Mouse (Mus musculus): ENCODE results near the gene Sdf2l1. TPM values are rescaled to one million over a fixed set of nuclear protein-coding genes. Genes with fewer than 3 reads are reported as not detected.

The Sdf2l1 gene
- polyA plus RNA-seq, 1 experiment from 2014 or later: 38.3 TPM

- Histone ChIP-seq H3K9ac (peak overlapping the region; percentile 61), H3K9me3 (no peaks in the 10 kb centered on the region), H3K4me2 (peak overlapping the region; percentile 94), H3K27ac (replicated peaks) (peak overlapping the region; percentile 67), H3K4me1 (replicated peaks) (peaks cover 21% of the 10 kb centered on the region), H3K36me3 (no peaks in the 10 kb centered on the region; the same call in 1 of the 2 replicates), H3K27me3 (no peaks in the 10 kb centered on the region), H3K4me3 (peak overlapping the region; percentile 59)
- WGBS: under 1% methylated on average over 41 of the region's 41 CpGs
- peak; percentile 68 for ATAC-seq (ENCODE audit: low FRiP score, low read depth)
These were observed 15.3 kb upstream of the Sdf2l1 start for GRCm38 (mm10) chr16:17147391-17147929.

DNA sequence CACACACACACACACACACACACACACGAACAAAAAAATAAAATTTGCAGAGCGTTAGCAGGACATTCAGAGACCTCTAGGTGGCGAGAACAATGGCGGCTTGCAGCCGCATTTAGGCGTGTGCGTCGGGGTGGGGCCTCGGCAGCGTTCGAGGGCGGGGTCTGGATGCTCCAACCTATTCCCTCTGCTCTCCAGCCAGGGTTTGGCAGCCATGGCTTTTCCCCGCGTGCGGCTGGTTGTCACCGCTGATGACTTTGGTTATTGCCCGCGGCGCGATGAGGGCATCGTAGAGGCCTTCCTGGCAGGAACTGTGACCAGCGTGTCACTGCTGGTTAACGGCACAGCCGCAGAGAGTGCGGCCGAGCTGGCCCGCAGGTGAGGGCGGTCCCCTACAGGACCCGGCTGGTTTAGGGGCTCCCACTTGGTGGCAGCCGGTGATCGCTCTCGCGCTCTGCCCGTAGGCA lies 14.6 kb upstream of the Sdf2l1 start, which contains the start of gene Ccdc116:
Gene Ccdc116 (minus strand): TSS at position 458 of the 464 bp plus-strand sequence.
- ATAC-seq (ENCODE audit: low FRiP score, low read depth): peak; percentile 89
- Histone ChIP-seq H3K9me3 (no peaks in the 10 kb centered on the region), H3K4me2 (peak within 1 kb of the TSS; percentile 94), H3K9ac (peak within 1 kb of the TSS; percentile 61), H3K36me3 (no peaks in the 10 kb centered on the region), H3K4me3 (peak within 1 kb of the TSS; percentile 59), H3K27ac (replicated peaks) (peak within 1 kb of the TSS; percentile 67), H3K27me3 (no peaks in the 10 kb centered on the region), H3K4me1 (replicated peaks) (peaks cover 21% of the 10 kb centered on the region)
- WGBS: under 1% methylated on average over 34 of the region's 34 CpGs

DNA sequence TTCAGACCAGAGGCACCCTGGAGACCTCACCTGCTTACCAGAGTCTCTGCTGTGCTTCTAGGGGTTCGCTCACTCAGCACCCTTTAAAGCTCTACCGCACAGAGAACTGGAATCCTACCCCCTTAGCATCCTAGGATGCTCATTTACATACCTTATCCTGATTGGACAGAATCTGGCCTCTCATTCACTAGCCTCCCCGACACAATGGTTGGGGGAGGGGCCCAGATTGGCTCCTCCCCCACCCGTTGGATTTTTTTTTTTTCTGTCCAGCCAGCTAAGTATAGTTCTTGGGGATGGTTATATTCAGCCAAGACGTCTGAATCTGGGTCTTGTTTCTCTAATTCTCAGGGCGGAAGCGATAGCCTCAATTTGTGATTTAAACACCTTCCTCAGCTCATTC lies 12.2 kb upstream of the Sdf2l1 start, which contains the start of gene Ydjc:
Gene Ydjc (plus strand): TSS at position 283 of the 400 bp plus-strand sequence.
- Histone ChIP-seq H3K4me3 (no peak within 1 kb of the TSS), H3K36me3 (no peaks in the 10 kb centered on the region), H3K4me1 (replicated peaks) (peaks cover 21% of the 10 kb centered on the region), H3K9me3 (no peaks in the 10 kb centered on the region), H3K27ac (replicated peaks) (no peak within 1 kb of the TSS), H3K4me2 (no peak within 1 kb of the TSS), H3K9ac (no peak within 1 kb of the TSS), H3K27me3 (no peaks in the 10 kb centered on the region)
- 17% methylated on average over 7 of the region's 7 CpGs for WGBS
- ATAC-seq (ENCODE audit: low FRiP score, low read depth): no peak

- ATAC-seq (ENCODE audit: low FRiP score, low read depth): no peak
These were observed 5.2 kb upstream of the Sdf2l1 start for GRCm38 (mm10) chr16:17137355-17137754.

GRCm38 (mm10) chr16:17132906-17133200 lies 670 bp upstream of the Sdf2l1 start:
- H3K4me3 ChIP-seq: peak overlapping the region; percentile 92
- peak overlapping the region; percentile 23 for H3K9ac ChIP-seq
- peak overlapping the region; percentile 99 for H3K4me2 ChIP-seq
- H3K9me3 ChIP-seq: no peaks in the 10 kb centered on the region
- no peaks in the 10 kb centered on the region for H3K27me3 ChIP-seq
- WGBS: 35% methylated on average over 7 of the region's 7 CpGs
- H3K36me3 ChIP-seq: no peaks in the 10 kb centered on the region
- no peak for ATAC-seq (ENCODE audit: low FRiP score, low read depth)
- H3K27ac ChIP-seq (replicated peaks): no peak overlapping the region
- H3K4me1 ChIP-seq (replicated peaks): peaks cover 18% of the 10 kb centered on the region

More at GRCm38 (mm10) chr16:17137355-17137754, 5.2 kb upstream of the Sdf2l1 start:
- Histone ChIP-seq H3K4me1 (replicated peaks) (peaks cover 6% of the 10 kb centered on the region), H3K4me3 (no peak overlapping the region), H3K27me3 (no peaks in the 10 kb centered on the region), H3K4me2 (no peak overlapping the region), H3K27ac (replicated peaks) (no peak overlapping the region), H3K36me3 (no peaks in the 10 kb centered on the region), H3K9me3 (no peaks in the 10 kb centered on the region), H3K9ac (no peak overlapping the region)
- 89% methylated on average over 15 of the region's 15 CpGs for WGBS

DNA sequence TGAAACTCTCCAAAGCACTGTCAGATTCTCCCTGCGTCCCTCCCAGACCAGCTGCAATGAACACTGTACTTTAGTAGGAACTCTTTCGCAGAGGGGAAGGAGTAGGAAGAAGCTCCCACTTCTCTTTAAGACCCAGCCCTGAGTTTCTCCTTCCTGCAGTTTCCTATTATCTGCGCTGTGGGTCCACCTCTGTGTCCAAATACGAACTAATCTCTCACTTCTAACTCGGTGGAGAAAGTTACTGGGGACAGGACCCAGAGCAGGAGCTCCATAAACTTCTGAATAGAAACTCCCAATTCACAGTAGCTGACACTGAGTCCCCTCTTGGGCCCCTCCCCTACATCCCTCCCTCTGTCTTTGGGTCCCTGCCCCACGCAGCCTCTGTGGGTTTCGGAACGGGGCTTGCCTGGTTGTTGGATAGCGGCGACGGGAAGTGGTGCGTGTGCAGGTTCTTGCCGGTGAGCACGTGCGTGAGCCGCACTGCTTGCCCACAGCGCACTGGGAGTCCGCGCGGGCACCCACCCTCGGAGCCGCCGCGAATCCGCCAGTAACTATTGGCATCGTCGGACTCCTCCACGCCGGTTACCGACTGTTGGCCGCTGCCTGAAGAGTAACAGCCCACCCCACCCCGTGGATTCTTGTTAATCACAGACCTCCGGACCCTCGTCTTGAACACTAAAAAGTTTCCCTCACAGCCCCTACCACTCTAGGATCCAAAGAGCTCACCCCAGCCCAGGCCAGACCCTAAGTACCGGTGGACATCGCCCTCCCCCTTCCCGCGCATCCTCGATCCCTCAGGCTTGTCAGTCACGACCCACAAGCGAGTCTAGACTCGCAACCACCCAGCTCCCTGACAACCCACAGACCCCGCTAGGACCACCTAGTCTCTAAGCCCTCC lies 743 bp downstream of the Sdf2l1 start:
- H3K4me1 ChIP-seq (replicated peaks): peaks cover 18% of the 10 kb centered on the region
- H3K27me3 ChIP-seq: no peaks in the 10 kb centered on the region
- ATAC-seq (ENCODE audit: low FRiP score, low read depth): peak; percentile 4; the same call in 1 of the 2 replicates
- H3K27ac ChIP-seq (replicated peaks): peak overlapping the region; percentile 84
- H3K36me3 ChIP-seq: no peaks in the 10 kb centered on the region
- H3K4me2 ChIP-seq: peak overlapping the region; percentile 99
- H3K4me3 ChIP-seq: peak overlapping the region; percentile 92
- peak overlapping the region; percentile 80 for H3K9ac ChIP-seq
- 4% methylated on average over 43 of the region's 43 CpGs for WGBS
- no peaks in the 10 kb centered on the region for H3K9me3 ChIP-seq

GRCm38 (mm10) chr16:17127292-17127691 lies 4.9 kb downstream of the Sdf2l1 start:
- no peak for ATAC-seq (ENCODE audit: low FRiP score, low read depth)
- no peak overlapping the region for H3K27ac ChIP-seq (replicated peaks)
- H3K36me3 ChIP-seq: no peaks in the 10 kb centered on the region
- no peak overlapping the region for H3K4me2 ChIP-seq
- peaks cover 33% of the 10 kb centered on the region for H3K4me1 ChIP-seq (replicated peaks)
- WGBS: 100% methylated on average over 1 of the region's 1 CpGs
- no peak overlapping the region for H3K9ac ChIP-seq
- no peak overlapping the region for H3K4me3 ChIP-seq
- H3K27me3 ChIP-seq: no peaks in the 10 kb centered on the region
- H3K9me3 ChIP-seq: no peaks in the 10 kb centered on the region

GRCm38 (mm10) chr16:17124871-17125520 lies 7.2 kb downstream of the Sdf2l1 start, which contains the start of gene 2610318N02Rik:
TSS of gene 2610318N02Rik (minus strand) at chr16:17125167.
- H3K9me3 ChIP-seq: no peaks in the 10 kb centered on the region
- no peaks in the 10 kb centered on the region for H3K27me3 ChIP-seq
- peak within 1 kb of the TSS; percentile 89 for H3K4me2 ChIP-seq
- H3K9ac ChIP-seq: peak within 1 kb of the TSS; percentile 38
- no peaks in the 10 kb centered on the region for H3K36me3 ChIP-seq
- peak; percentile 89 for ATAC-seq (ENCODE audit: low FRiP score, low read depth)
- no peak within 1 kb of the TSS for H3K27ac ChIP-seq (replicated peaks)
- peaks cover 25% of the 10 kb centered on the region for H3K4me1 ChIP-seq (replicated peaks)
- under 1% methylated on average over 25 of the region's 25 CpGs for WGBS
- H3K4me3 ChIP-seq: peak within 1 kb of the TSS; percentile 47

GRCm38 (mm10) chr16:17124119-17124870 lies 7.9 kb downstream of the Sdf2l1 start:
- under 1% methylated on average over 22 of the region's 22 CpGs for WGBS
- H3K4me3 ChIP-seq: peak overlapping the region; percentile 47
- no peak overlapping the region for H3K27ac ChIP-seq (replicated peaks)
- H3K9ac ChIP-seq: peak overlapping the region; percentile 38
- no peaks in the 10 kb centered on the region for H3K9me3 ChIP-seq
- H3K27me3 ChIP-seq: no peaks in the 10 kb centered on the region
- peak overlapping the region; percentile 89 for H3K4me2 ChIP-seq
- H3K36me3 ChIP-seq: no peaks in the 10 kb centered on the region
- ATAC-seq (ENCODE audit: low FRiP score, low read depth): peak; percentile 42
- peaks cover 25% of the 10 kb centered on the region for H3K4me1 ChIP-seq (replicated peaks)

GRCm38 (mm10) chr16:17121569-17121968 lies 10.6 kb downstream of the Sdf2l1 start:
- WGBS: 43% methylated on average over 14 of the region's 14 CpGs
- ATAC-seq (ENCODE audit: low FRiP score, low read depth): peak; percentile 36; the same call in 1 of the 2 replicates
- peak overlapping the region; percentile 48 for H3K4me2 ChIP-seq
- 0 out of 2 replicates have a peak overlapping the region, but pooled peaks have one; percentile 10 for H3K9ac ChIP-seq
- H3K36me3 ChIP-seq: no peaks in the 10 kb centered on the region
- no peaks in the 10 kb centered on the region for H3K27me3 ChIP-seq
- H3K9me3 ChIP-seq: no peaks in the 10 kb centered on the region
- H3K4me1 ChIP-seq (replicated peaks): peaks cover 25% of the 10 kb centered on the region
- H3K4me3 ChIP-seq: peak overlapping the region; percentile 18; the same call in 1 of the 2 replicates
- no peak overlapping the region for H3K27ac ChIP-seq (replicated peaks)

DNA sequence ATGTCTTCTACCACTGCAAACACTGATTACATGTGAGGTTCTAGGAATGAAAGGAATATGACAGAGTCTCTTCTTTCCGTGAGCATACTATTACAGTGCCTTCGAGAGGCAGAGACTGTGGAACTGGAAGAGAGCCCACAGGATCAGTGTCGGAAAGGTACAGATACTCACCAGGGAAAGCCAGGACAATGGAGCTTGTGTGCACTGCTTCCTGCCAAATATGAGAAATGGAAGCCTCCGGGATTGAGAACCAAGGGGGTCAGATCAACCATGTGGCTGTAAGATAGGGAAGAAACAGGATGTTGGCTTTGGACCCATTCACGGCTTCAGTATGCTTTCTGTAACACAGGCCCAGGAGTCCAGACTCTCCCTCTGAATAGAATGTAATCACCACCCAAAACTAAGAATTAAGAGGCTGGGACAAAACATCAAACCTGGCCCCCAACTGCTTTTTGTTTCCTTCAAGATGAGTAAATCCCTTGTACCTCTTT lies 14.8 kb downstream of the Sdf2l1 start:
- no peaks in the 10 kb centered on the region for H3K36me3 ChIP-seq
- H3K9me3 ChIP-seq: no peaks in the 10 kb centered on the region
- H3K4me1 ChIP-seq (replicated peaks): 0 out of 2 replicates have a peak, but pooled peaks cover 4% of the 10 kb centered on the region
- no peak overlapping the region for H3K9ac ChIP-seq
- no peaks in the 10 kb centered on the region for H3K27me3 ChIP-seq
- H3K4me2 ChIP-seq: no peak overlapping the region
- WGBS: 87% methylated on average over 5 of the region's 5 CpGs
- no peak for ATAC-seq (ENCODE audit: low FRiP score, low read depth)
- no peak overlapping the region for H3K27ac ChIP-seq (replicated peaks)
- H3K4me3 ChIP-seq: no peak overlapping the region
